Mouse (Mus musculus) left cerebral cortex, adult 11 months (tissue): ENCODE data around the gene Mtf1.

Experiments used
- DNase-seq: peaks from one replicate; pipeline ENCODE4 v3.0.0; 2022; ENCODE audit warnings: low spot score

Mtf1 gene

GRCm38 (mm10) chr4:124801552-124802308 is at the start of gene Mtf1:
Gene Mtf1, plus strand, starts transcription at chr4:124802104.
- DNase-seq, result peak; percentile 81

GRCm38 (mm10) chr4:124752281-124753199 is 49.4 kb upstream of the Mtf1 start:
- DNase-seq, result no peak

DNA sequence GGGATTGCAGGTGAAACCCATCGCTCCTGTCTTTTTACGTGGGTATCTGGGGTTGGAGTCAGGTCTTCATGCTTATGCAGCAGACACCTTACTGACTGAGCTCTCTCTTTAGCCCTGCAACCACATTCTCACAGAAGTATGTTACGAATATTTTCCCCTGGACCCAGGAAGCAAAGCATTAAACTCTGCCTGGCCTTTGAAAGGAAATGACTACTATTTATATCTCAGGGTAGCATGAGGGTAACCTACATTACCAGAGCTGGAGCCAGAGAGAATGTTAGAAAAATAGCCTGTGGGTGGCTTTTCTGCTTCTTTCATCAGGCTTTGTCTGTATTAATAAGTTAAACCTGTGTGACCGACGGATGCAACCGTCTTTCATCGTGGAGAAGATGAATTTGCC is 46.4 kb upstream of the Mtf1 start:
- no peak for DNase-seq

GRCm38 (mm10) chr4:124759305-124759811 is 42.5 kb upstream of the Mtf1 start:
- no peak for DNase-seq

GRCm38 (mm10) chr4:124761201-124761600 is 40.7 kb upstream of the Mtf1 start:
- DNase-seq, result no peak

DNA sequence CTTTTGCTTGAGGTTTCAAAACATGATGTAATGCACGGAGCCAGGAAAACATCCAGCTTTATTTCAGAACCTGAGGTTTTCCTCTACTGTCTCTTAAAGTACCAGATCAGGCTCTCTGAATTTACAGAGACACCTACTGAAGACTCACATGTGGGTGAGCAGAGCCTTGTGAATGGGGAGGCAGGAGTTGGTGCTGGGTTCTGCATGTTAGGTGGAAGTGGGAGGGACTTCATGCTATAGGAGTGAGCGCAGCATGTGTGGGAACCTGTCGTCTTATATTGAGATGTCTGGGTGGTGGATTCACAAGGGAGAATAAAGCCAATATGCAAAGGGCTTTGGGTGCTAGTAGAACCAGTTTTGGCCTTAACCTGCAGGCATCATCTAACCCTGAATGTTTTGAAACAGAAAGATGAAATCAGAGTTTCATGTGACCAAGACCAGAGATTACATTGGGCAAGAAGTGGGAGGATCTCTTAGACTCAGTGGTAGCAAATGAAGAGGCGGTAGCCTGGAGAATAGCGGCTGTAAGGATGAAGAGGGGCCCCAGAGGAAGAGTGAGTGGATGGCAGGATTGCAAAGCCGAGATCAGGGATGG is 38.9 kb upstream of the Mtf1 start:
- DNase-seq, result no peak

DNA sequence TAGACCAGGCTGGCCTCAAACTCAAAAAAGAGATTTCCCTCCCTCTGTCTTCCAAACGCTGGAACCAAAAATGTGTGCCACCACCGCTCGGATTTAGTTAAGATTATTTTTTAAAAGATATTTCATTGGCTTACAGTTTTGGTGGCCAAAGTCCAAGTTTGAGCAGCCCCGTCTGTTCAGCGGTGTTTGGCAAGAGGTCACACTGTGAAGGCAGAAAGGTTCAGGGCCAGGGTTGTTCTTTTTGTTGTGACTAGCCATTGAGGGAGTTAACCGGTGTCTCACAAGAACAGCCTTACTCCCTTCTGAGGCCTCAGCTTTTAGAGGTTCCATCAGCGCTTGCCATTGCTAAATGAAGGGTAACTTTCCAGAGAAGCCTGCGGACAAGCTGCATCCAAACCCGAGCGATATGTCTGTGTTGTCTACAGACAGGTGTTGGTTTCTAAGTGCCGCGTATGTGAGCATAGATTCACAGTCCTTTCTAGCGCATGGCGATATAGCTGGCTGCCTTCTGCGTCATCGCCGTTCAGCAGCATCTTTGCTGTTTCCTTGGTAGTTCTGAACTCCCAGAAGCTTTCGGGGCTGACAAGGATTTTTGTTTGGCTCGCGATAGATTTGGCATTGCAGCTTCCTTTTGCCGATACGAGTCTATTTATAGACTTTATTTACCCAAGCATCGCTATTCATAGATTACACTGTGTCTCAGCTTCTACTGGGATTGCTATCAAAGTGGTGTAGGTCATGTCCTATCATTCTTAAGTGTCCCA is 35.9 kb upstream of the Mtf1 start:
- DNase-seq, result no peak

DNA sequence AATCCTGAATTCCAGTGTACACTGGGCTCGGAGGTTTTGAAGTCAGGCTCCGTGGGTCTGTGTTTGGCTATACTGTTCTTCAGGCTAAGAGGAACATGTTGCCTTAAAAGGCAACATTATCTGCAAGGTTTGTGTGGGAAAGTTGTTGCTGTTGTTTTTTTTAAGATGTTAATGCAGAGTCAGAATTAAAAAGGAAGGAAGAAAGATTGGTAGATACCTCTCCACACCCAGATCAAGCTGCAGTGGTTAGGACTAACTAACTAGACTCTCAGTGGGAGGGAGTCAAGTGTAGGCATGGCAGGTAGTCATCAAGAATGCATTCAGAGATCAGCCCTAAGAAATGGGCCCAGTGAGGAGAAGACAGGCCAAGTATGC is 35.4 kb upstream of the Mtf1 start:
- DNase-seq, result no peak

GRCm38 (mm10) chr4:124768963-124769591 is 32.8 kb upstream of the Mtf1 start:
- DNase-seq, result no peak

- DNase-seq, result peak; percentile 51
Measured at GRCm38 (mm10) chr4:124770624-124771023, 31.3 kb upstream of the Mtf1 start.

DNA sequence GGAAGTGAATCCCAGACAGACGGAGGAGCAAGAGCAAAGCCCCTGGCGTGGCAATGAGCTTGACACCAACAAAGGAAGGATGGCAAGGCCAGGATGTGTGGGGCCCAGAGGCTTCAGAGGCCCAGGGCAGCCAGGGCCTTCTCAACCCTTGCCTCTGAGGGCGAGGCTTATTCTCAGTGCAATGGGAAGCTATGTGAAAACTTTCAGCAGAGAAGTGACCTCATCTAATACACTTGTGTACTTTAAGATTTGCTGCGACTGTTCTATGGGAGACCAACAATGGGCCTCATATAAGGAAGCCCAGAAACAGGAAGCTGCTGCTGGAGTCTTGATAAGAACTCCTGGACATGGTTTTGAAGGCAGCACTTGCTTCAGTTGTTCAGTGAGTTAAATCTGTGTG is 29.8 kb upstream of the Mtf1 start:
- DNase-seq, result no peak

DNA sequence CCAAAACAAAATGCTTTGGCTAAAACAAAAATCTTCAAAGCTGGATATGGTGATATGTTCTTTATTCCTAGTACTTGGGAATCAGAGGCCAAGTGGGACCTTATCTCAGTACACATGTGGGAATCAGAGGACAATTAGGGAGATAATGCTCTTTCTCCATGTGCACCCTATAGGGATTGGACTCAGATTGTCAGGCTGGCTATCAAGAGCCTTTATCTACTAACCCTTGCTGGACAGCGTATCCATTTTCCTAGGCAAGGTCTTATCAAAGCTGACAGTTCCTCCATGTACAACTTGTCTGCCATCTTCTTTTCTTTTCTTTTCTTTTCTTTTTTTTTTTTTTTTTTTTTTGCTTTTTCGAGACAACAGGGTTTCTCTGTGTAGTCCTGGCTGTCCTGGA is 28.5 kb upstream of the Mtf1 start:
- DNase-seq, result no peak

DNA sequence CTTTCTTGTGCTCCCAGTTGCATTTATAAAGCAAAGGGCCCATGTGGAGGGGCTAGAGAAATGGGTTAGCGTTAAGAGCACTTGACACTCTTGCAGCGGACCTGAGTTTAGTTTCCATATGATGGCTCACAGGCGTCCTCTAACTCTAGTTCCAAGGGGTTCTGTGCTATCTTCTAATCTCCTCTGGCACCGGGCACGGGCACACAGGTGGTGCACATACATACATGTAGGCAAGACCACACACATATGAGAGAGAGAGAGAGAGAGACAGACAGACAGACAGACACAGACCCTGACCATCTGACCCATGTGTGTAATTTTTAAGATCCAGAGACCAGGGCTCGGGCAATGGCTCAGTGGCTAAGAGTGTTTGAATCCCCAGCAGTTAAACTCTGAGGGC is 27.9 kb upstream of the Mtf1 start:
- no peak for DNase-seq

- no peak for DNase-seq
Measured at GRCm38 (mm10) chr4:124774429-124774828, 27.5 kb upstream of the Mtf1 start.

DNA sequence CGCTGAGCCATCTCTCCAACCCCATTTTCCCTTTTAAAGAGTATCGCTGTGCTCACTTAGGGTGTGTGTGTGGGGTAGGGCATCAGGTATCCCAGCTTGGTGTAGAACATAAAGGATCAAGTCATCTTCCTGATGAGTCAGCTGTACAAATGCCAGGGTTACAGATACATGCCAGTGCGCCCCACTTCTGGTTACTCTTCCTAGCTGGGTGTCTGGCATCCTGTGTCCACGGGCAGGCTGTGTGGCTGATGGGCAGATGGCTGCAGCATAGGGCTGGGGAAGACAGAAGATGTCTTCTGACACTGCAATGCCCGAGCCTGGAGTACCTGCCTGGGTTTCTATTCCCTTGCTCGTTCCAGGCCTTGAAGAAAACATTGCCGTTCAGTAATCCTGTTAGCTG is 20.5 kb upstream of the Mtf1 start:
- DNase-seq, result no peak

DNA sequence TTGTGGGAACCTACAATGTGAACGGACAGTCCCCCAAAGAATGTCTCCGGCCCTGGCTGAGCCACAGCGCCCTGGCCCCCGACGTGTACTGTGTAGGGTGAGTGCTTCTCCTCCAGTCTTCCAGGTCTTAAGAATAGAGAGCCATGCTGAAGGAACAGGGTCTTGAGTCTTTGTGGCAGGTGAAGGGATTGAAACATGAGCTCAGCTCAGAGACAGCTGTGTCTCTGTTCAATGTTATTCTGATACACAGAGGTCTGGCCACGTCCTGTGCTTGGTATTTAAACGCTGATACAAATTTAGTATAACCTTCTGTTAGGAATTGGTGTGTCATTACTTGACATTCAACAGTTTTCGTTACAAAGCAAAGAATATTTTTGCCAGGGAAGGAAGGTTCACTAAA is 19.5 kb upstream of the Mtf1 start:
- DNase-seq, result no peak

GRCm38 (mm10) chr4:124783937-124784336 is 18.0 kb upstream of the Mtf1 start:
- DNase-seq, result no peak

DNA sequence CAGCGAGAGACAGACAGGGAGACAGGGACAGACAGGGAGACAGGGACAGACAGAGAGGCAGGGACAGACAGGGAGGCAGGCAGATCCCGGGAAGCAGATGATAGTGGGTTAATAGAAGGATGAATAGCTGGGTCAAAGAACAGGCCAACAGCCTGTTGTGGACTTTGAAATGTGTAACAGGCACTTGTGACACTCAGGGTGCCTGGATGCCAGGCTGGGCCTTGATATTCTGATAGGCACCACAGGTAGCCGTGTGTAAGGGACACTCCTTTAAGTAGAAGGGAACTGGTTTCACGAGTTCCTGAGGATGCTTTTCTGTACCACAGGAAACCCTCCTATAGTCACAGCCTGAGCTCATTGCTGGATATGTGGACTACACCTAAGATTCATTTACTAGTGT is 11.9 kb upstream of the Mtf1 start:
- no peak for DNase-seq

DNA sequence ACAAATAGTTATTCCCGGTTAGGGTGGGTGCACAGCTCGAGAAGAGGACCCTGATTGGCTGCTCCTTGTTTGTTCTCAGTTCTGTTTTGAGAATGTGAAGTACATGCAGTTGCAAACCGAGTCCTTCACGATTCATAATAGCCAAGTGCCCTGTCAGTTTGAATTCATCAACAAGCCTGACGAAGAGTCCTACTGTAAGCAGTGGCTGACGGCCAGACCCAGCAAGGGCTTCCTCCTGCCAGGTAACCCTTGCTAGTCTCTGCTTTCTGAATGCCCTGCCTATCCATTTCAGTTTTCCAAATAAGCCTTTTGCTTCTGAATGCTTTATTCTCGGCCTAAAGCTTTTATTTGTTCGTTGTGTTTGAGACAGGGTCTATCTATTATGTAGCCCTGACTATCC is 9.8 kb upstream of the Mtf1 start:
- no peak for DNase-seq

- no peak for DNase-seq
Measured at GRCm38 (mm10) chr4:124796141-124796540, 5.8 kb upstream of the Mtf1 start.

GRCm38 (mm10) chr4:124796913-124797312 is 5.0 kb upstream of the Mtf1 start:
- no peak for DNase-seq
